Mouse (Mus musculus): ENCODE results near the gene Hddc3. TPM values are rescaled to one million over a fixed set of nuclear protein-coding genes. Genes with fewer than 3 reads are reported as not detected.
"Not testable (repeated sequence)": the region's sequence is repeated elsewhere in the genome, so short reads cannot be mapped to it uniquely, and the experiment has no call there.

The Hddc3 gene
- total and polyA plus RNA-seq, 3 experiments = 36.4 to 50.8 (median 45.5) TPM

- no peak for DNase-seq
These were observed 27.1 kb downstream of the Hddc3 start for GRCm38 (mm10) chr7:80369967-80370431.

- DNase-seq = peak; percentile 89
These were observed 27.7 kb downstream of the Hddc3 start for GRCm38 (mm10) chr7:80370649-80371040.

GRCm38 (mm10) chr7:80371041-80371751, 28.3 kb downstream of the Hddc3 start, which contains the start of gene Man2a2:
Gene Man2a2 (minus strand): TSS chr7:80371375.
- DNase-seq = peak; percentile 89

GRCm38 (mm10) chr7:80372166-80372565, 29.3 kb downstream of the Hddc3 start:
- DNase-seq = no peak

GRCm38 (mm10) chr7:80372667-80373066, 29.8 kb downstream of the Hddc3 start:
- DNase-seq = no peak

GRCm38 (mm10) chr7:80373352-80373751, 30.4 kb downstream of the Hddc3 start:
- DNase-seq = no peak

- no peak for DNase-seq
These were observed 30.9 kb downstream of the Hddc3 start for GRCm38 (mm10) chr7:80373850-80374249.

- DNase-seq = no peak
These were observed 31.4 kb downstream of the Hddc3 start for GRCm38 (mm10) chr7:80374280-80374679.

GRCm38 (mm10) chr7:80374733-80375132, 31.8 kb downstream of the Hddc3 start:
- DNase-seq = no peak

GRCm38 (mm10) chr7:80375376-80376039, 32.6 kb downstream of the Hddc3 start:
- DNase-seq = peak; percentile 81

GRCm38 (mm10) chr7:80376192-80376591, 33.3 kb downstream of the Hddc3 start:
- DNase-seq = no peak

GRCm38 (mm10) chr7:80377471-80377870, 34.6 kb downstream of the Hddc3 start:
- peak; percentile 60 for DNase-seq

- no peak for DNase-seq
These were observed 36.6 kb downstream of the Hddc3 start for GRCm38 (mm10) chr7:80379531-80379930.

GRCm38 (mm10) chr7:80382919-80383318, 40.0 kb downstream of the Hddc3 start:
- no peak for DNase-seq

GRCm38 (mm10) chr7:80386235-80386930, 43.5 kb downstream of the Hddc3 start:
- peak; percentile 91 for DNase-seq

- DNase-seq = peak; percentile 54
These were observed 44.2 kb downstream of the Hddc3 start for GRCm38 (mm10) chr7:80387033-80387632.

- DNase-seq = peak; percentile 77
These were observed 45.0 kb downstream of the Hddc3 start, which contains the start of gene Fes for GRCm38 (mm10) chr7:80387633-80388543. Gene Fes (minus strand): TSS chr7:80387946.

- no peak for DNase-seq
These were observed 49.2 kb downstream of the Hddc3 start for GRCm38 (mm10) chr7:80392119-80392518.

- DNase-seq = no peak
These were observed 51.7 kb downstream of the Hddc3 start for GRCm38 (mm10) chr7:80394600-80394999.

- DNase-seq = not testable (repeated sequence)
These were observed 53.5 kb downstream of the Hddc3 start for GRCm38 (mm10) chr7:80396427-80396826.

- DNase-seq = no peak
These were observed 55.1 kb downstream of the Hddc3 start for GRCm38 (mm10) chr7:80397986-80398385.
